Mouse (Mus musculus) lung, embryonic 15.5 days (tissue): ENCODE measurements at regions not wholly inside any gene's neighbourhood (a gene's known extent, or its start where the extent isn't known, plus 50 kb on each side); places are given as distances from the start of the nearest gene placed in this dataset.
A peak's percentile ranks its signal among the peaks of the same experiment; 100 is the strongest.
"Not testable (repeated sequence)": the region's sequence is repeated elsewhere in the genome, so short reads cannot be mapped to it uniquely, and the experiment has no call there.

ENCODE experiments used
- ATAC-seq: fragments of 200-750 bp; cut with Nextera tagmentation; 2 replicates; pipeline ENCODE4 v1.8.0; 2017; ENCODE audit warnings: moderate number of reproducible peaks, borderline replicate concordance; ENCODE audit not compliant: low FRiP score, low TSS enrichment; ENCODE audit errors: extremely low read depth
- H3K27ac ChIP-seq: fragments of 300-500 bp; sonication (generic); 2 replicates; pipeline ENCODE4 v1.5.1; 2015; ENCODE audit warnings: moderate library complexity, mild to moderate bottlenecking, inconsistent platforms
- H3K27me3 ChIP-seq: fragments of 300-500 bp; sonication (generic); 2 replicates; pipeline ENCODE4 v1.6.1; 2015; ENCODE audit warnings: inconsistent platforms
- H3K36me3 ChIP-seq: fragments of 300-500 bp; sonication (generic); 2 replicates; pipeline ENCODE4 v1.6.1; 2015; ENCODE audit warnings: inconsistent platforms
- H3K4me1 ChIP-seq: fragments of 300-500 bp; sonication (generic); 2 replicates; pipeline ENCODE4 v1.6.1; 2015; ENCODE audit warnings: inconsistent platforms
- H3K4me2 ChIP-seq: fragments of 300-500 bp; sonication (generic); 2 replicates; pipeline ENCODE4 v1.6.1; 2015; ENCODE audit warnings: inconsistent platforms, mild to moderate bottlenecking, moderate library complexity
- H3K4me3 ChIP-seq: fragments of 300-500 bp; sonication (generic); 2 replicates; pipeline ENCODE4 v1.5.1; 2015; ENCODE audit warnings: mild to moderate bottlenecking, inconsistent platforms
- H3K9ac ChIP-seq: fragments of 300-500 bp; sonication (generic); 2 replicates; pipeline ENCODE4 v1.6.1; 2015; ENCODE audit warnings: inconsistent platforms
- H3K9me3 ChIP-seq: fragments of 300-500 bp; sonication (generic); 2 replicates; pipeline ENCODE4 v1.6.1; 2016; ENCODE audit warnings: inconsistent platforms
- WGBS: fragments of 180-500 bp; shearing (Covaris S2); methylation state at CpG from one replicate; pipeline ENCODE4 v1.1.7; 2015; 5-methylcytosine and 5-hydroxymethylcytosine counted together

- Histone ChIP-seq H3K4me3 (no peak overlapping the region), H3K27me3 (no peaks in the 10 kb centered on the region), H3K4me1 (peaks cover 18% of the 10 kb centered on the region), H3K27ac (no peak overlapping the region), H3K9me3 (no peaks in the 10 kb centered on the region), H3K9ac (no peak overlapping the region), H3K36me3 (no peaks in the 10 kb centered on the region), H3K4me2 (no peak overlapping the region)
- no peak for ATAC-seq
- WGBS, result 20% methylated on average over 7 of the region's 7 CpGs
Observed at GRCm38 (mm10) chr15:93005751-93006231, 269.2 kb downstream of the Gxylt1 start.

GRCm38 (mm10) chr15:93005186-93005585 is 269.8 kb downstream of the Gxylt1 start:
- not testable (repeated sequence) for H3K27ac ChIP-seq, H3K36me3 ChIP-seq, H3K4me2 ChIP-seq, H3K9ac ChIP-seq, H3K9me3 ChIP-seq, H3K4me3 ChIP-seq, ATAC-seq, H3K27me3 ChIP-seq
- H3K4me1 ChIP-seq, result peaks cover 16% of the 10 kb centered on the region
- WGBS, result 87% methylated on average over 5 of the region's 5 CpGs

GRCm38 (mm10) chr15:93004551-93004950 is 270.4 kb downstream of the Gxylt1 start:
- no peak for ATAC-seq
- no peak overlapping the region for H3K4me2 ChIP-seq
- H3K27me3 ChIP-seq, result no peaks in the 10 kb centered on the region
- WGBS, result 82% methylated on average over 7 of the region's 7 CpGs
- no peak overlapping the region for H3K4me3 ChIP-seq
- H3K9me3 ChIP-seq, result no peaks in the 10 kb centered on the region
- H3K27ac ChIP-seq, result no peak overlapping the region
- no peak overlapping the region for H3K9ac ChIP-seq
- peaks cover 21% of the 10 kb centered on the region for H3K4me1 ChIP-seq
- no peaks in the 10 kb centered on the region for H3K36me3 ChIP-seq

GRCm38 (mm10) chr15:93003233-93003632 is 271.7 kb downstream of the Gxylt1 start:
- Histone ChIP-seq H3K4me3 (no peak overlapping the region), H3K9me3 (no peaks in the 10 kb centered on the region), H3K27ac (no peak overlapping the region), H3K27me3 (no peaks in the 10 kb centered on the region), H3K9ac (no peak overlapping the region), H3K4me2 (no peak overlapping the region), H3K4me1 (peaks cover 21% of the 10 kb centered on the region), H3K36me3 (no peaks in the 10 kb centered on the region)
- no peak for ATAC-seq
- WGBS, result 79% methylated on average over 3 of the region's 3 CpGs

- H3K9ac ChIP-seq, result no peak overlapping the region
- 18% methylated on average over 25 of the region's 25 CpGs for WGBS
- H3K4me1 ChIP-seq, result peaks cover 21% of the 10 kb centered on the region
- no peaks in the 10 kb centered on the region for H3K9me3 ChIP-seq
- peak; percentile 48; the same call in 1 of the 2 replicates for ATAC-seq
- H3K4me3 ChIP-seq, result peak overlapping the region; percentile 21
- no peaks in the 10 kb centered on the region for H3K27me3 ChIP-seq
- H3K4me2 ChIP-seq, result peak overlapping the region; percentile 56
- no peak overlapping the region for H3K27ac ChIP-seq
- H3K36me3 ChIP-seq, result no peaks in the 10 kb centered on the region
Observed at GRCm38 (mm10) chr15:93002002-93002904, 272.7 kb downstream of the Gxylt1 start.

- Histone ChIP-seq H3K27ac (no peak overlapping the region), H3K27me3 (no peaks in the 10 kb centered on the region), H3K4me3 (peak overlapping the region; percentile 21), H3K9me3 (no peaks in the 10 kb centered on the region), H3K9ac (no peak overlapping the region), H3K36me3 (no peaks in the 10 kb centered on the region), H3K4me1 (peaks cover 21% of the 10 kb centered on the region), H3K4me2 (peak overlapping the region; percentile 56)
- peak; percentile 17; the same call in 1 of the 2 replicates for ATAC-seq
- WGBS, result 3% methylated on average over 11 of the region's 11 CpGs
Observed at GRCm38 (mm10) chr15:93001346-93002001, 273.5 kb downstream of the Gxylt1 start.

GRCm38 (mm10) chr15:93000121-93000520 is 274.9 kb downstream of the Gxylt1 start:
- no peaks in the 10 kb centered on the region for H3K9me3 ChIP-seq
- H3K4me2 ChIP-seq, result peak overlapping the region; percentile 18
- WGBS, result 14% methylated on average over 12 of the region's 12 CpGs

GRCm38 (mm10) chr15:92997933-92998332 is 277.0 kb downstream of the Gxylt1 start:
- Histone ChIP-seq H3K9ac (no peak overlapping the region), H3K4me1 (peaks cover 24% of the 10 kb centered on the region), H3K36me3 (no peaks in the 10 kb centered on the region), H3K27ac (no peak overlapping the region), H3K4me3 (no peak overlapping the region), H3K4me2 (no peak overlapping the region), H3K9me3 (no peaks in the 10 kb centered on the region), H3K27me3 (no peaks in the 10 kb centered on the region)
- 63% methylated on average over 5 of the region's 5 CpGs for WGBS
- no peak for ATAC-seq

More at GRCm38 (mm10) chr15:93000121-93000520, 274.9 kb downstream of the Gxylt1 start:
- Histone ChIP-seq H3K36me3 (no peaks in the 10 kb centered on the region), H3K4me3 (no peak overlapping the region), H3K4me1 (peaks cover 19% of the 10 kb centered on the region), H3K27me3 (no peaks in the 10 kb centered on the region), H3K9ac (no peak overlapping the region), H3K27ac (no peak overlapping the region)
- ATAC-seq, result no peak

GRCm38 (mm10) chr15:92994191-92994671 is 280.7 kb downstream of the Gxylt1 start:
- peaks cover 6% of the 10 kb centered on the region; the same call in 1 of the 2 replicates for H3K4me1 ChIP-seq
- H3K9ac ChIP-seq, result no peak overlapping the region
- no peaks in the 10 kb centered on the region for H3K27me3 ChIP-seq
- H3K27ac ChIP-seq, result peak overlapping the region; percentile 17; the same call in 1 of the 2 replicates
- no peaks in the 10 kb centered on the region for H3K36me3 ChIP-seq
- peak overlapping the region; percentile 32 for H3K4me2 ChIP-seq
- no peak overlapping the region for H3K4me3 ChIP-seq
- 31% methylated on average over 11 of the region's 11 CpGs for WGBS
- ATAC-seq, result peak; percentile 85
- no peaks in the 10 kb centered on the region for H3K9me3 ChIP-seq

- H3K4me3 ChIP-seq, result no peak overlapping the region
- H3K4me2 ChIP-seq, result peak overlapping the region; percentile 32
- peak overlapping the region; percentile 17; the same call in 1 of the 2 replicates for H3K27ac ChIP-seq
- no peak for ATAC-seq
- no peaks in the 10 kb centered on the region for H3K27me3 ChIP-seq
- no peaks in the 10 kb centered on the region for H3K9me3 ChIP-seq
- H3K36me3 ChIP-seq, result no peaks in the 10 kb centered on the region
- 49% methylated on average over 6 of the region's 6 CpGs for WGBS
- no peak overlapping the region for H3K9ac ChIP-seq
- H3K4me1 ChIP-seq, result peaks cover 6% of the 10 kb centered on the region; the same call in 1 of the 2 replicates
Observed at GRCm38 (mm10) chr15:92993538-92994190, 281.3 kb downstream of the Gxylt1 start.

GRCm38 (mm10) chr15:92975774-92976173 is 299.2 kb downstream of the Gxylt1 start:
- H3K27ac ChIP-seq, result no peak overlapping the region
- H3K4me1 ChIP-seq, result no peaks in the 10 kb centered on the region
- H3K4me2 ChIP-seq, result no peak overlapping the region
- H3K4me3 ChIP-seq, result no peak overlapping the region
- H3K9ac ChIP-seq, result no peak overlapping the region
- no peaks in the 10 kb centered on the region for H3K27me3 ChIP-seq
- H3K36me3 ChIP-seq, result no peaks in the 10 kb centered on the region
- 65% methylated on average over 4 of the region's 4 CpGs for WGBS
- ATAC-seq, result 0 out of 2 replicates have a peak, but pooled peaks have one; percentile 27
- no peaks in the 10 kb centered on the region for H3K9me3 ChIP-seq
